Mouse (Mus musculus): ENCODE data around the gene Irf2bp2. TPM values are rescaled to one million over a fixed set of nuclear protein-coding genes. Genes with fewer than 3 reads are reported as not detected.

Irf2bp2 gene
- total RNA-seq (2021): 10 to 100 TPM; 62.6 to 73.0 TPM
- long read RNA-seq, full-length matches to known transcripts: 42 of 56 reads
- long read RNA-seq, partial matches to known transcripts: 0 of 56 reads
- long read RNA-seq, other reads (novel, unspliced or antisense): 14 of 56 reads

DNA sequence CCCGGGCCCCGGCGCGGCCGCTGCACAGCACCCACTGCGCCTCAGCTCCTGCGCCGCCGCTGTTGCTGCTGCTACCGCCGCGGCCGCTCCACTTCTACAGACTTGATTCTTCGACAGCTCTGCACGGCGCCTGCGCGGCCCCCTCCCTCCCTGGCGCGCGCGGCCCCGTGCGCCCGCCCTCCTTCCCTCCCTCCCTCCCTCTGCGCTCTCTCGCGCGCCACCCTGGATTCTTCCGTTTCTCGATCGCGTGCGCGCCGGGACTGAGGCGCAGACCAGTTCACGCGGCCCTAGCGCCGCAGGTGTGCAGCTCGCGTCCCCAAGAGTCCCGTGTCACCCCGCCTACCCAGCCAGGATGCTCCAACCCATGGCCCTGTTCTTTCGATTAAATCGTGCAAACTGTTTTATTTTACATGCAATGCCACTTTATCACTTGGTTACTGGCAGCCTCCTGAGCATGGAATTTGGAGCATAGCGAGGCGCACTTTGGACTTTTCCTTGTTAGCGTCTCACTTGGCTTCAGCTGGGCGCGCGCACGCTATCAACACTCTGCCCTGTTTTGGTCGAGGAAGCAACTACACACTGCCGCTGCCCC lies at the start of gene Irf2bp2:
Gene Irf2bp2 (minus strand): TSS at position 98 of the 592 bp plus-strand sequence.
- DNase-seq (ENCODE audit: low spot score in 2 of 2): peak; percentile 83 to 93

DNA sequence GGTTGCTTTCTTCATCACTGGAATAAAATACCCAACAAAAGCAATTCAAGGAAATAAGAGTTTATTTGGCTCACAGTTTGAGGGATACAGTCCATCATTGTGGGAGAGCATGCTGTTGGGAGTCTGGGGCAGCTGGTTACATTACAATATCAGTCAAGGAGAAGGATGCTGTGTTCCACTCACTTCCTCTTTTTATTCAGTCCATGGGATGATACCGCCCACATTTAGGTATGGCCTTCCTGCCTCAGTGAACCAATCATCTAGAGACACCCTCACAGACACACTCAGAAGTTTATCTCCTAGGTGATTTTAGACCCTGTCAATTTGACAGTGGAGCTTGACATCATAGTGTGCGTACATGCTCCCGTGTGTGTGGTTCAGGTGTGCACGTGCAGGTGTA lies 48.9 kb upstream of the Irf2bp2 start:
- no peak for DNase-seq (ENCODE audit: low spot score in 2 of 2)

DNA sequence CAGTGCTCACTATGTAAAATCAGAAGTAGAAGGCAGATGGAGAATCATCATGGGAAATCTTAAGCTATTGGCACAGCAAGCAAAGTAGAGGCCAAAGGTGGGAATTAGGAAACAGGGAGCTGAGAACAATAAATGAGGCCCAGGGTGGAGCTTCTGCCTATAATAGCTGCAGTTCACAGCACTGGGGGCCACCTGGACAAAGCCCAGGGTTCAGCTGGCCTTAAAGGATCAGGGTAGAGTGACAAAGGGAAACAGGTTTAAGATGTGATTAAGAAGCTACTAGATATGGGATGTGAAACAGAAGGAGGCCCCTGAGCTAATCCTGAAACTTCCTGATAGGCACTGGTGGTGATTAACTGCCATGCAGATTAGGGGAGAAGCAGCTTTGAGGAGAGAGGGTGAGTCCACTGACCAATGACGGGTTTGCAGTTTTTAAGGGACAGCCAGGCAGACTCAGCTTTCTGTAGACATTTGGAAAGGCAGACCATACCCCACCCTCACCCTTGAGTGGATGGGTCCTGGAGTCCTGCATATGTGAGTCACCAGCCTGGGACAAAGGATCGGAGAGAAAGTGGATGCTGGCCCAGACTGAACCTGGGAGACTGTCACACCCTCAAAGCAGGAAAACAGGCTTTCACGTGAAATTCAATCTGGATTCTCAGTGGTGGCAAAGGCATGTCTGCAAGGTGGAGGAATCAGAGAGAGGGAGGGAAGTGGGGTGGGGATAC lies 47.9 kb upstream of the Irf2bp2 start:
- DNase-seq (ENCODE audit: low spot score in 2 of 2): no peak

DNA sequence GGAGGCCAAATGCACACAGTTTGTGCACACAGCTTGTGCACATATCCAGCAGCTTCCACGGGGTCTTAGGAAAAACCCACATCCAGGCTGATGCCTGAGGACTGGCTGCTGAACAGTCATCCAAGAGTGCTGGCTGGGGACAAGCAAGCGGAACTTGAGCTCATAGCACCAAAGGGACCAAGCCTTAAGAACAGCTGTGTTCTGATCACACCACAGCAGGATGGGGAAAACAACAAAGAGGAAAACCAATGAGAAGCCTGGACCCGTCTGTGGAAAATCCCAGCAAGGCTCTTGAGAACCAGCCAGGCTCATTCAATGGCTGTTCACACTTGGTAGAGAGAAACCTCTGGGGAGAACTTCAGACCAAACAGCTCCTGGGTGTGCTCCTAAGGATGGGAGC lies 45.4 kb upstream of the Irf2bp2 start:
- peak in 1 of 2 experiments; percentile 6 for DNase-seq (ENCODE audit: low spot score in 2 of 2)

DNA sequence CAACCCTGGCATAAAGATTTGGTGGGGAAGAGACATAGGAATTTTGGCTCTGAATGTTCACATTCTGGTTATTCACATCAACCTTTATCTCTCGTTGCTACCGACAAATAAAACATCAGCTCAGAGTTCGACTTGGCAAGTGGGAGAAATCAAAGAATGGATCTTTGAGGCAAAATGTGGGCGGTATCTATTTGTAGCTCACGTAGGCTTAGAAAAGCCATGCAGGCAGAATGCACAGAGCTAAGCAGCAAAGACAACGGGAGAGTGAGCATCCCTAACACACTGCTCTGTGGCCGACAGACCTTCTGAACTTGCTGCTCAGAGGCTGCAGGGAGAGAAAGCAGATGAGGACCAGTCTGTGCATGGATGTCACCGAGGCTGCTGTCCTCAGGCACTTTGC lies 44.2 kb upstream of the Irf2bp2 start:
- peak; percentile 13 to 66 for DNase-seq (ENCODE audit: low spot score in 2 of 2)

DNA sequence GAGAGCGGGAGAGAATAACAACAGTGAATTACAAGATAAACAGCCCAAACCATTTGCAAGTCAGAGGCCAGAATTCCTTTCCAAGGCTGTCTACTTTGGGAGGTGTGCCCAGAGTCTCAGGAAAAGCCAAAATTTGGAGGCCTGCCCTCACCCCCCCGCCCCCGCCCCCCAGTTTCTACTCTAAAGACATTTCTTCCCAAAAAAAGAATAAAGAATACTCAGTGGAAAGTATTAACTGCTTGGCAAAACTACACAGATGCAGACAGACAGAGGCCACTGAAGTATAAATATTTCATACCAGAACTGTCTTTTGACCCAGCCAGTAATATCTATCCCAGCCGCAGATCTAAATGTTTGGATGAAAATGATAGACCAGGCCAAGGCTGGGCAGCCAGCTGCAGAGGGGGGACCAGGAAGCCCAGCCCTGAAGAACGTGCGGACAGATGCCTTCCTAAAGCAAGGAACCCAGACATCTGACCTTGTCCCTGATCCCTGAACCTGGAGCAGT lies 40.8 kb upstream of the Irf2bp2 start:
- no peak for DNase-seq (ENCODE audit: low spot score in 2 of 2)

DNA sequence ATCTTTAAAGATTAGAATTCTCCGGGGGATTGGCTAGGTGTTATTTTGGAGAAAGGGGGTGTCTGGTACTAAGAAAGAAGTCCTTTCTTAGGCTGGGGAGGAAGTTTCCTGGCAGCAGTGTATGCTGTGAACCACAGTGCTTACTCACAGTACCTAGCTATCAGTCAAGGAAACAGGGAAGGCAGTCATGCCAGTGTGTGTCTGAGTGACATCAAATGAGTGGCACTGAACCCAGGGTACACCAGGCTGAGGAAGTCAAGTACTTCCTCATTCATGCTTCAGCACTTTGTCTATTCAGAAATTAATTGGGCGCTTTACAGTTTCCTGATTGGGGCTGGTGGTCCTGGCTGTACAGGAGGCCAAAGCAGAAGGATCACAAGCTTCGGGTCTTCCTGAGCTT lies 34.8 kb upstream of the Irf2bp2 start:
- DNase-seq (ENCODE audit: low spot score in 2 of 2): no peak

DNA sequence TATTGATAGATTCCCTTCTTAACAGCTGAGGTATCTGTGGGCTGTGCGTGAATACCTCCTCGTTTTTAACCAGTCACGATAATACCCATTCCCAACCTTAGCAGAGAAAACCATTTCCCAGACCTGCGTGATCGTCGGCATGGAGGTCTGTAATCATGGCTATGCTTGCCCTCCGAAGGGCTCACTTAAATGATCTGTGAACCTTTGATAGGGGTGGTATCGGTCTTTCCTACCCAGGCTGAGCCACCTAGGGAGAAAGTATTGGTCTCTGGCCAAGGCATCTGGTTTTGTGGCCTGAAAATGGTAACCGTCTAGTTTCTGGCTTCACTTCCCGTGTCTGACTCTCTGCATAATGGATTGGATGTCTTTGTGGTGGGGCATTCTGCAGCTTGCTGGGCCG lies 32.6 kb upstream of the Irf2bp2 start:
- DNase-seq (ENCODE audit: low spot score in 2 of 2): no peak

DNA sequence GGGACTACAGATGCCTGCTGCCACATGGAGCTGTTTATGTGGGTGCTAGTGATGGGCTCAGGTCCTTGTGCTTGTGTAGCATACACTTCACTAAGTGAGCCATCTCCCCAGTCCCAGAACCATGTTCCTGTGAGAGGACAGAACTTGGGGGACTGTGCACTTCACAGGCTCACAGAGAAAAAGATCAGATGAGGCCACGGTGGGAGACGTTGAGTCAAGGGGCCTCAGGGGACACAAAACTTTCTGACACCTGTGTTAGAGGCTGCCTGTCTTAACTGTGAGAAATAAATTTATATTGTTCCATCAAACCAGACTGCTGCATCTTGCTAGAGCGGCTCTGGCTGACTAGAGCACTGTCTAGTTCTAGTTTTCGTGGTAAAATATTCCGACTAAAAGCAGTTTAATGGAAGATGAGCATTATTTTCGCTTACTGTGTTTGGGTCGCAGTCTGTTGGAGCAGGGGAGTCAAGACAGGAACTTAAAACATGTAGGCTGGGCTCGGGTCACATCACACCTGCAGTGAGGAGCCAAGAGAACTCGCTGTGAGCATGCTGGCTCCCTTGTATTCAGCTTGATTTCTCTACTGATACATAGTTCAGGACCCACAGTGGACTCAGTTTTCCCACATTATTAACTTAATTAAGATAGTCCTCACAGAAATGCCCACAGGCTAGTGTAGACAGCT lies 28.5 kb upstream of the Irf2bp2 start:
- no peak for DNase-seq (ENCODE audit: low spot score in 2 of 2)

DNA sequence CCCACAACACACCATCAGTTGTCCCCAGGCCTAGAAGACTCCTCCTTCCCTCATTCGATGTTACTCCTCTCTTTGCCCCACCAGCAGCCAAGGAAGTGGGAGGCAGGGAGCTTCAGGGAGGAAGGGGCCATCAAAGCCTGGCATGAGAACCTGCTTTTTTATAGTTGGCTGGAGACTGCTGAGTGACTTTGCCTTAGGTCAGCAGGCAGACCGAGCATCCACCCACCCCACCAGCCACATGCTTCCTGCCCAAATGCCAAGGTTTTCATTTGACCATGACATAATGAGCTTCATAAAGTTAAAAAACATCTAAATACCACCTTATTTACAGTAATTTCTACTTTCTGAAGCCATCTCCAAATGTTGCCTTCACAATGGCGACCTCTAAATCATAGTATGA lies 26.9 kb upstream of the Irf2bp2 start:
- no peak for DNase-seq (ENCODE audit: low spot score in 2 of 2)

DNA sequence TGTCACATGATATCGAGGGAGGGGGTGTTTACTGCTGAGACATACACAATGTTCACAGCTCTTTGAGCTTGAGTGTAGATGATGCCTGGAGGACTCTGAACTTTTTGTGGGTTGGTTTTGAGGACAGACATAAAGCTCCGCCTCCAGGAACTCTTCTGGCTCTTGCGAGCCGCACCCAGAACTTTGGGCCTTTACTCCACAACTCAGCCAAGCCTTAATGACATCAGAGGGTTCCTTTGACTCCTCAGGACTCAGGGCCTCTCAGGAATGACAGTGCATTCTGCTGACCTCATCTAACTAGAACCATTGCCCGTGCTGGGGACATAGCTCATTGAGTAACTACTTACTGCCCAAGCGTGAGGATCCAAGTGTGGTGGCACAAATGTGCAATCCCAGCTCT lies 25.7 kb upstream of the Irf2bp2 start:
- DNase-seq (ENCODE audit: low spot score in 2 of 2): no peak

DNA sequence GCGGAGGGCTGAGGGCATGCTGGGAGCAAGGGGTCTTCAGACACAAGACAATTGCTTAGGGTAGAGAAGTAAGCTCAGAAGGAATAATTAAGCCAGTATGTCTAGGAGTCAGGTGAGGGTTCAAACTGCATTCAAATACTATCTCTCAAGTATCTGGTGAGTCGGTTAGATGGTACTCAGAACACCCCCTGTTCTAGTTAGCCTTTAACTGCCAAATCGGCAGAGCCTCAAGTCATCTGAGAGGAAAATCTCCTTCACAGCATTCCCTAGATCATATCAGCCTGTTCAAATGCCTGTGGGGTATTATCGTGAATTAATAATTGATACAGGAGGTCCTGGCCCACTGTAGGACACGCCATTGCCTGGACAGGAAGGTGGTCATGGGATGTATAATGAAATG lies 23.9 kb upstream of the Irf2bp2 start:
- no peak for DNase-seq (ENCODE audit: low spot score in 2 of 2)

DNA sequence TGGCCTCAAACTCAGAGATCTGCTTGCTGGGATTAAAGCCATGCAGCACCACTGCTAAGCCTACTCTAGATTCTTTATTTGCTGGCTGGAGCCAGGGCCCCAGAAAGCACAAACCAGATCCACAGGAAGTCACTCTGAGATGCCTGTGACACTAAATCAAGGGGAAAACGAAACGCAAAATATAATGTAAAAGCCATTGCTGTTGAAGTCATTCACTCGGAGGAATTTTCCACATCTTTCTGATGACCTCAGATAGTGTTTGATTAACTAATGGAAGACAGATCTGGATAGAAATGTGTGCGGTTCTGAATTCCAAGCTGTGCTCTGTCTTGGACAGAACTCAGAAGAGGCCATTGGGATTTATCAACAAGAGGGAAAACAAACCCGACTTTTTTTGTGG lies 22.9 kb upstream of the Irf2bp2 start:
- no peak for DNase-seq (ENCODE audit: low spot score in 2 of 2)

DNA sequence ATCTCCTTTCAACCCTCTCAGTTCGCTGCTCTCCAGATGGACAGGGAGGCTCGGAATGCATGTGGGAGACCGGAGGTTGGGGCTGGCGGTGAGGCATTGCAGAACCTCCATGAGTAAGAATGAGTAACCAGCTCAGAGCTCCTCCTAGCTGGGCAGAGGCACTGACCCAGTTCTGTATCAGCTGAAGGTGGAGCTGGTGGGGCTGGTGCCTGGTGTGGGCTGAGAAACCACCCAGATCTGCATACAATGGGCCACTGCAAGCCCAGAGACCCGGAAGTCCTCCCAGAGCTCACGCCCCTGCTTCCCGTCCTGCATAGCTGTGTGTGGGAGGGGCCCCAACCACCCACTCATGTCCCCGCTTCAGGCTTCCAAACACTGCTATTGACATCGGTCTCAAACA lies 22.0 kb upstream of the Irf2bp2 start:
- DNase-seq (ENCODE audit: low spot score in 2 of 2): no peak

DNA sequence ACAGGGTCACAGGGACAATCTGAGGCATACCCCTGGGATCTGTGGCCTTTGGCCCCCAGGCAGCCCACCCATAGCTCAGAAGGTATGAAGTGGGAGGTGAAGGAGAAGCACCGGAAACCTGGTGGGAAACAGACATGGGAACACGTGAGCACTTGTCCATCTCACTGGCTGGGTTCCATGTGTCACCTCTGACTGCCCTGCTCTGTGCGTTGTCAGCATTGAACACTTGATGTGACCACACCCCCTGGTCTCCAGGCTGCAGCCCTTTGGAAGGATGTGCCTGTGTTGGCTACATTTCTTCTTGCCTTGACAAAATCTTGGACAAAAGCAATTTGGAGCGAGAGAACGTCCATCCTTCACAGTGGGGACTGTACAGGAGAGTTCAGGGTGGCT lies 20.9 kb upstream of the Irf2bp2 start:
- DNase-seq (ENCODE audit: low spot score in 2 of 2): no peak

DNA sequence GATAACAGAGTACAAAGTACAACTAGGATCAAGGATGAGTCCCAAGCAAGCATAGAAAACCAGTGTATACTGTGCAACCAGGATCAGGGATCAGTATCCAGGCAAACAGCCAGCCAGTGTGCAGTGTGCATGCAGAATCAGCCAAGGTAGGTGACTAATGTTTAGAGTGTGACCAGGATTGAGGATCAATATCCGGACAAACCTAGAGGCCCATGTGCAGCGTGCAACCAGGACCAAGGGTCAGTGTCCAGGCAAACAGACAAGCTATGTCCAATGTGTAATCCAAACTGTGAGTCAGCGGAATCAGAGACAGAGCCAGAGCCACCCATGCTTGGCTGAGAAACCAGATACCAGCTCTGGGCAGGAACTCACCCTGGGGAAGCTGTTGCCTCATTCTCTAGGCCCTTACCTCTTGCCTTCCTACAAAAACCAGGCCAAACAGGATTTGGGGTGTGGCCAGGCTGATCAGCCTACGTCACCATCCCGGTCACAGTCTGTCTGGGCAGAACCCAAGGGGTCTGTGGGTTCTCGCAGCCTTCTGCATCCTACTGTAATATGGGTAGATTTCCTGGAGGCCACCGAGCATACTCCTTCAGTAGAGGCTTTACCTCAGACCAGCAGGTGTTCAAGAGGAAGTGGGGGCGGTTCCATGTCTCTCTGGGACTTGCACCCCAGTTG lies 20.4 kb upstream of the Irf2bp2 start:
- DNase-seq (ENCODE audit: low spot score in 2 of 2): no peak

DNA sequence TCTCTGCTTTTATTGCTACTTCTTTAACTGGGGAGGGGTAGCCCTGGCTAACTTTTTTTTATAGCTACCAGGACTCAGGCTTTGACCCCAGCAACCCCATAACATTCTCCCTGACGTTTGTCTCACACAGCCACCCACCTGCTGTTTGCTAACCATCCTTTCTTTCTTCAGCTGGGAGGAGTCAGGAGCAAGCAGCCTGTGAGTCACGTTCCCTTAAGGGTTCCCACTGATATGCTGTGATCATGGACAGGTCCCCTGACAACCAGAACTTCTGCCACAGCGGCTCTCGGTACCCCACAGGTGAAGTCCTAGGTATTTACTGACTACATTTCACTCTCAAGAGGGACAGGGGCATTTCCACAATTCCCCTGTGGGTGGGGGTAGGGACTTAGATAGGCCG lies 19.4 kb upstream of the Irf2bp2 start:
- DNase-seq (ENCODE audit: low spot score in 2 of 2): no peak

DNA sequence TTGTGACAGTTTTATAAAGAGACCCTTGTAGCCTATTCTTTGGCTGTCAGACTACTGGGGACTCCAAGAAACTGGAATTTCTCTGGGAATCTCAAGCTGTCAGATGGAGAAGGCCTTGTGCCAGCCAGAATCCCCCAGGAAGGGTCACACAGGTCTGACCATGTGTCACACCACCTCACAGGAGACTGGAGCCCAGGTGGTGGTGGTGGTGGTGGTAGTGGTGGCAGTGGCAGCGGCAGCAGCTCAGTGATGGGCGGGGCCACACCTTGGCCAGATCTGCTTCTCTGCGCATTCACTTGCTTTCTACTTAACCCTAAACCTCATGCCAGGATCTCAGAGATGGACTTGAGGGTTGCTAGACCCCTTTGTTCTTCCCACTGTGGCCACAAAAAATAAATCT lies 19.0 kb upstream of the Irf2bp2 start:
- no peak for DNase-seq (ENCODE audit: low spot score in 2 of 2)

DNA sequence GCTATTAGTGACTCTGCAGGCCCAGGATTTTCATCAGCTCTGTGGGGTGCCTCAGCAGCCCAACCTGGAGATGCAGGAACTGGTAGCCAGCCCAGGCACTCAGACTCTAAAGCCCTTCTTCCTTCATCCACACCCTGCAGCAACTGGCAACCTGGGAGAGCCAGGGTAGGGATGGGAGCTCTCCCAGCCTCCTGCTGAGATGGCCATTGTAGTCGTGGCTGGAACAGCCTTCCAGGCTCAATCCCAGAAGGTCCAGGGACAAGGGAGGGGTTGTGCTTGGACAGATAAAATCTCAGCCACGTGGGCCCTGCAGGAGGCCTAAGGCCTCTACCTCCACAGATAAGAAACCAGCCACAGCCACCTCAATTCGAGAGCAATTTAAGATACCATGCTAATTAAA lies 16.9 kb upstream of the Irf2bp2 start:
- DNase-seq (ENCODE audit: low spot score in 2 of 2): no peak

DNA sequence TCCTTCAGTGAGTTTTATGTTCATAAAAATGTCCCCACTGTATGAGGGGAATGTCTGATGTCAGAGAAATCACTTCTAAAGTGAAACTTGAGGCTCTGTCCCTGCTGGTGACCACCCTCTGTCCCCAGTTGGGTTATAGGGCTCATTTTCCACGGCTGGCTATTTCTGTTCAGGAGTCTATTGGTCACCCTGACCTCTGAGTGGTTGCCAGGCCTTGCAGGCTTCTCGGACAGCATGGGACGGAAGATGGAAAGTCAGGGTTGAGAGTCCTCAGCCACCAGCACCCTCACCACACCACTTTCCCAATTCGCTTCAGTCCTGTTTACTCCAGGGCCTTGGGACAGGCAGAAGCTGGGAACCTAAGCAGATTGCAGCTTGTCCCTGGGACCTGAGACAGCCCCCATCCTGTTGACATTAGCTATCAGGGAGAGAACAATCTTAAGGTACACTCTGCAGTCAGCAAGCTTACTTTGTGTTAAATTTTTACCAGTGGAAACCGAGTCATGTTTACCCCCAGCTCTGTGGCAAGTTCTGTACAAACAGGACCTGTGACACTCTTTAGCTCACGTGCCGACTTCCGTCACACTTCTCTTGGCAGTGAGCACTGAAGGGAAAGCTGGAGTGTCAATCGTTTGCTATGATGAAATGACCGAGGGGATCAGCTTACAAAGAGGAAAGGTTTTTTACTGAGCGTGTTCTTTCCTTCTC lies 15.9 kb upstream of the Irf2bp2 start:
- no peak for DNase-seq (ENCODE audit: low spot score in 2 of 2)
